Mouse (Mus musculus): ENCODE data around the gene Tln1. TPM values are rescaled to one million over a fixed set of nuclear protein-coding genes. Genes with fewer than 3 reads are reported as not detected.
"Not testable (repeated sequence)": the region's sequence is repeated elsewhere in the genome, so short reads cannot be mapped to it uniquely, and the experiment has no call there.

Gene Tln1
- 48.8 and 57.8 TPM in 2 replicates for polyA plus RNA-seq (2014; fragmentation: Nextera tagmentation; extraction: Ambion mirVana)

- H3K36me3 ChIP-seq (ENCODE audit: control insufficient read depth, insufficient read depth, low read length): peaks cover 22% of the 10 kb centered on the region
- peaks cover 32% of the 10 kb centered on the region for H3K4me1 ChIP-seq (ENCODE audit: control insufficient read depth, insufficient read depth, low read length)
- peak within 1 kb of the TSS; percentile 63 for H3K4me3 ChIP-seq (ENCODE audit: low read depth, low read length)
- H3K27ac ChIP-seq (ENCODE audit: low read depth, low read length): peak within 1 kb of the TSS; percentile 95
- peak; percentile 97 for ATAC-seq (ENCODE audit: low read depth)
- whole genome bisulfite sequencing: under 1% methylated on average over 62 of the region's 62 CpGs
- H3K27me3 ChIP-seq (ENCODE audit: control insufficient read depth, insufficient read depth, low read length): no peaks in the 10 kb centered on the region
- peak within 1 kb of the TSS; percentile 95 for H3K4me2 ChIP-seq (ENCODE audit: low read depth, low read length)
- H3K9me3 ChIP-seq (ENCODE audit: control insufficient read depth, low read length): no peaks in the 10 kb centered on the region
- H3K9ac ChIP-seq (replicated peaks; ENCODE audit: low read depth, low read length): peak within 1 kb of the TSS; percentile 71
Observed at GRCm38 (mm10) chr4:43561997-43562768, at the start of gene Tln1, which contains the start of gene Creb3. Gene Tln1 (minus strand): TSS chr4:43562691. Gene Creb3 (plus strand): TSS chr4:43562332.

GRCm38 (mm10) chr4:43604751-43605685, 42.5 kb upstream of the Tln1 start:
- ATAC-seq (ENCODE audit: low read depth): no peak
- Histone ChIP-seq H3K9me3 (ENCODE audit: control insufficient read depth, low read length) (no peaks in the 10 kb centered on the region), H3K4me3 (ENCODE audit: low read depth, low read length) (no peak overlapping the region), H3K36me3 (ENCODE audit: control insufficient read depth, insufficient read depth, low read length) (no peaks in the 10 kb centered on the region), H3K27ac (ENCODE audit: low read depth, low read length) (no peak overlapping the region), H3K27me3 (ENCODE audit: control insufficient read depth, insufficient read depth, low read length) (no peaks in the 10 kb centered on the region), H3K4me2 (ENCODE audit: low read depth, low read length) (no peak overlapping the region), H3K4me1 (ENCODE audit: control insufficient read depth, insufficient read depth, low read length) (no peaks in the 10 kb centered on the region), H3K9ac (replicated peaks; ENCODE audit: low read depth, low read length) (no peak overlapping the region)
- WGBS: 87% methylated on average over 9 of the region's 9 CpGs

DNA sequence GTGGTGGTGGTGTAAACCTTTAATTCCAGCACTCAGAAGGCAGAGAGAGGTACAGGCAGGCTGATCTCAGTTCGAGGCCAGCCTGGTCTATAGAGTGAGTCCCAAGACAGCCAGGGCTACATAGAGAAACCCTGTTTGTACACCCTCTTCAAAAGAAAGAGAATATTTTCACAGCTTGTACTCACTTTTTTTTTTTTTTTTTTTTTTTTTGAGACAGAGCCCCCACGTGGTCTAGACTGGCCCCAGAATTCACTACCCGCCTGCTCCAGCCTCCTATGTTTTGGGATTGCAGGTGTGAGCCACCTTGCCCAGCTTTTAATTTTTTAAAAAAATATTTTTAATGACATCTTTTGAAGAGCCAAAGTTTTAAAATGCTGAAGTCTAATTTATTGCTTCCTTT, 41.6 kb upstream of the Tln1 start:
- Histone ChIP-seq H3K4me2 (ENCODE audit: low read depth, low read length) (no peak overlapping the region), H3K36me3 (ENCODE audit: control insufficient read depth, insufficient read depth, low read length) (no peaks in the 10 kb centered on the region), H3K9ac (replicated peaks; ENCODE audit: low read depth, low read length) (no peak overlapping the region), H3K4me3 (ENCODE audit: low read depth, low read length) (no peak overlapping the region), H3K9me3 (ENCODE audit: control insufficient read depth, low read length) (no peaks in the 10 kb centered on the region), H3K4me1 (ENCODE audit: control insufficient read depth, insufficient read depth, low read length) (no peaks in the 10 kb centered on the region), H3K27me3 (ENCODE audit: control insufficient read depth, insufficient read depth, low read length) (no peaks in the 10 kb centered on the region), H3K27ac (ENCODE audit: low read depth, low read length) (no peak overlapping the region)
- ATAC-seq (ENCODE audit: low read depth): no peak
- 78% methylated on average over 3 of the region's 3 CpGs for WGBS

GRCm38 (mm10) chr4:43600195-43600934, 37.9 kb upstream of the Tln1 start:
- no peak for ATAC-seq (ENCODE audit: low read depth)
- Histone ChIP-seq H3K4me3 (ENCODE audit: low read depth, low read length) (no peak overlapping the region), H3K27me3 (ENCODE audit: control insufficient read depth, insufficient read depth, low read length) (no peaks in the 10 kb centered on the region), H3K36me3 (ENCODE audit: control insufficient read depth, insufficient read depth, low read length) (no peaks in the 10 kb centered on the region), H3K9me3 (ENCODE audit: control insufficient read depth, low read length) (no peaks in the 10 kb centered on the region), H3K9ac (replicated peaks; ENCODE audit: low read depth, low read length) (no peak overlapping the region), H3K4me1 (ENCODE audit: control insufficient read depth, insufficient read depth, low read length) (no peaks in the 10 kb centered on the region), H3K4me2 (ENCODE audit: low read depth, low read length) (no peak overlapping the region), H3K27ac (ENCODE audit: low read depth, low read length) (no peak overlapping the region)
- WGBS: 88% methylated on average over 9 of the region's 9 CpGs

- WGBS: 84% methylated on average over 7 of the region's 7 CpGs
- Histone ChIP-seq H3K4me2 (ENCODE audit: low read depth, low read length) (no peak overlapping the region), H3K4me1 (ENCODE audit: control insufficient read depth, insufficient read depth, low read length) (no peaks in the 10 kb centered on the region), H3K27me3 (ENCODE audit: control insufficient read depth, insufficient read depth, low read length) (no peaks in the 10 kb centered on the region), H3K36me3 (ENCODE audit: control insufficient read depth, insufficient read depth, low read length) (no peaks in the 10 kb centered on the region), H3K9ac (replicated peaks; ENCODE audit: low read depth, low read length) (no peak overlapping the region), H3K9me3 (ENCODE audit: control insufficient read depth, low read length) (no peaks in the 10 kb centered on the region), H3K27ac (ENCODE audit: low read depth, low read length) (no peak overlapping the region), H3K4me3 (ENCODE audit: low read depth, low read length) (no peak overlapping the region)
- ATAC-seq (ENCODE audit: low read depth): no peak
Observed at GRCm38 (mm10) chr4:43598650-43599380, 36.3 kb upstream of the Tln1 start.

DNA sequence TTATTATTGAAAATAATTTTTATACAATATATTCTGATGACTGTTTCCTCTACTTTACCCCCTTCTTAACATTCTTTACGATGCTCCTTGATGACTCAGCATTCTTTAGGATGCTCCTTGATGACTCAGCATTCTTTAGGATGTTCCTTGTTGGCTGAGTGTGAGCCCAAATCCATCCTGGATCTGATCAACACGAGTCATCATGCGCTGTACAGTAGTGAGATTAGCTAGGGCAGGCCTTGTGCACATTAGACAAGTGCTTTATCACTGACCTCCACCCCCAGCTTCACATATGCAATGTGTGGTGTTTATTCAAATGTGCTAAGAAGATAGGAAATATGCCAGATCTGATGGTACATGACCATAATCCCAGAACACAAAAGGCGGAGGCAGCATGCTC, 35.7 kb upstream of the Tln1 start:
- no peaks in the 10 kb centered on the region for H3K36me3 ChIP-seq (ENCODE audit: control insufficient read depth, insufficient read depth, low read length)
- no peaks in the 10 kb centered on the region for H3K9me3 ChIP-seq (ENCODE audit: control insufficient read depth, low read length)
- H3K9ac ChIP-seq (replicated peaks; ENCODE audit: low read depth, low read length): no peak overlapping the region
- H3K27me3 ChIP-seq (ENCODE audit: control insufficient read depth, insufficient read depth, low read length): no peaks in the 10 kb centered on the region
- no peak for ATAC-seq (ENCODE audit: low read depth)
- H3K27ac ChIP-seq (ENCODE audit: low read depth, low read length): no peak overlapping the region
- no peaks in the 10 kb centered on the region for H3K4me1 ChIP-seq (ENCODE audit: control insufficient read depth, insufficient read depth, low read length)
- no peak overlapping the region for H3K4me3 ChIP-seq (ENCODE audit: low read depth, low read length)
- H3K4me2 ChIP-seq (ENCODE audit: low read depth, low read length): no peak overlapping the region
- WGBS: 85% methylated on average over 4 of the region's 4 CpGs

GRCm38 (mm10) chr4:43596597-43596996, 34.1 kb upstream of the Tln1 start:
- not testable (repeated sequence) for H3K9me3 ChIP-seq (ENCODE audit: control insufficient read depth, low read length); H3K9ac ChIP-seq (replicated peaks; ENCODE audit: low read depth, low read length); H3K4me3 ChIP-seq (ENCODE audit: low read depth, low read length); H3K4me1 ChIP-seq (ENCODE audit: control insufficient read depth, insufficient read depth, low read length); H3K4me2 ChIP-seq (ENCODE audit: low read depth, low read length); ATAC-seq (ENCODE audit: low read depth); H3K27ac ChIP-seq (ENCODE audit: low read depth, low read length); H3K36me3 ChIP-seq (ENCODE audit: control insufficient read depth, insufficient read depth, low read length); H3K27me3 ChIP-seq (ENCODE audit: control insufficient read depth, insufficient read depth, low read length)
- 89% methylated on average over 2 of the region's 2 CpGs for WGBS

- no peaks in the 10 kb centered on the region for H3K4me1 ChIP-seq (ENCODE audit: control insufficient read depth, insufficient read depth, low read length)
- ATAC-seq (ENCODE audit: low read depth): no peak
- H3K9me3 ChIP-seq (ENCODE audit: control insufficient read depth, low read length): no peaks in the 10 kb centered on the region
- H3K36me3 ChIP-seq (ENCODE audit: control insufficient read depth, insufficient read depth, low read length): no peaks in the 10 kb centered on the region
- no peak overlapping the region for H3K4me3 ChIP-seq (ENCODE audit: low read depth, low read length)
- no peak overlapping the region for H3K4me2 ChIP-seq (ENCODE audit: low read depth, low read length)
- WGBS: 56% methylated on average over 3 of the region's 3 CpGs
- no peak overlapping the region for H3K9ac ChIP-seq (replicated peaks; ENCODE audit: low read depth, low read length)
- H3K27ac ChIP-seq (ENCODE audit: low read depth, low read length): no peak overlapping the region
- no peaks in the 10 kb centered on the region for H3K27me3 ChIP-seq (ENCODE audit: control insufficient read depth, insufficient read depth, low read length)
Observed at GRCm38 (mm10) chr4:43593453-43593852, 31.0 kb upstream of the Tln1 start.
